Mouse (Mus musculus) liver, embryonic 14.5 days (tissue): ENCODE results near the gene Pdia4. TPM values are rescaled to one million over a fixed set of nuclear protein-coding genes. Genes with fewer than 3 reads are reported as not detected.

Experiments used
- ATAC-seq: fragments of 200-750 bp; cut with Nextera tagmentation; 2 replicates; pipeline ENCODE4 v1.8.0; 2017; ENCODE audit warnings: moderate number of reproducible peaks, mild to moderate bottlenecking, moderate library complexity; ENCODE audit not compliant: insufficient read depth
- DNase-seq, 3 experiments: peaks; one replicate each; pipeline ENCODE4 v3.0.0-alpha.2; 2012 to 2013; ENCODE audit warnings: low read depth in 3 of 3, low spot score in 3 of 3
- H3K27ac ChIP-seq: fragments of 300-500 bp; sonication (generic); 2 replicates; pipeline ENCODE4 v1.5.1; 2014; ENCODE audit warnings: moderate library complexity, mild to moderate bottlenecking, control low read depth, inconsistent platforms
- H3K27me3 ChIP-seq: fragments of 300-500 bp; sonication (generic); 2 replicates; pipeline ENCODE4 v1.6.1; 2014; ENCODE audit warnings: mild to moderate bottlenecking, low read length, moderate library complexity; ENCODE audit not compliant: control insufficient read depth, insufficient read depth
- H3K36me3 ChIP-seq: fragments of 300-500 bp; sonication (generic); replicated peaks from 2 replicates; pipeline ENCODE4 v1.6.1; 2014; ENCODE audit warnings: low read depth; ENCODE audit not compliant: control insufficient read depth, insufficient read depth
- H3K4me1 ChIP-seq, 2 experiments: fragments of 200-500 bp in 1 of 2; fragments of 300-500 bp in 1 of 2; sonication (generic) in 1 of 2; replicated peaks; 2 replicates each; pipeline ENCODE4 v1.6.1; 2012 to 2014; ENCODE audit warnings: antibody characterized with exemption in 1 of 2, inconsistent platforms in 1 of 2, low read length in 1 of 2; ENCODE audit not compliant: control insufficient read depth in 2 of 2, insufficient read depth in 2 of 2
- H3K4me2 ChIP-seq: fragments of 300-500 bp; sonication (generic); 2 replicates; pipeline ENCODE4 v1.6.1; 2014; ENCODE audit warnings: low read depth, mild to moderate bottlenecking, control low read depth, moderate library complexity
- H3K4me3 ChIP-seq, 2 experiments: fragments of 200-500 bp in 1 of 2; fragments of 300-500 bp in 1 of 2; sonication (generic) in 1 of 2; 2 replicates each; pipeline ENCODE4 v1.5.1; 2012 to 2014; ENCODE audit warnings: low read depth in 2 of 2, low read length in 2 of 2, mild to moderate bottlenecking in 2 of 2, control low read depth in 1 of 2, inconsistent platforms in 1 of 2, moderate library complexity in 1 of 2; ENCODE audit not compliant: insufficient read depth in 1 of 2
- H3K9ac ChIP-seq: fragments of 300-500 bp; sonication (generic); replicated peaks from 2 replicates; pipeline ENCODE4 v1.6.1; 2014; ENCODE audit warnings: mild to moderate bottlenecking, control low read depth, moderate library complexity
- H3K9me3 ChIP-seq: fragments of 300-500 bp; sonication (generic); 2 replicates; pipeline ENCODE4 v1.6.1; 2016; ENCODE audit warnings: low read length, mixed read lengths; ENCODE audit not compliant: control insufficient read depth
- CTCF ChIP-seq: IDR thresholded peaks from 2 replicates; pipeline ENCODE4 v1.5.1; 2016; ENCODE audit warnings: antibody characterized with exemption, low read depth, control low read depth
- EP300 ChIP-seq: IDR thresholded peaks from 2 replicates; pipeline ENCODE4 v1.6.1; 2016; ENCODE audit warnings: antibody characterized with exemption, low read depth
- WGBS: fragments of 180-500 bp; shearing (Covaris S2); extraction: QIAGEN DNeasy Blood & Tissue Kit; methylation state at CpG from one replicate; pipeline ENCODE4 v1.1.7; 2014; ENCODE audit not compliant: insufficient replicate concordance; 5-methylcytosine and 5-hydroxymethylcytosine counted together
- polyA plus RNA-seq, 2 experiments: library from polyadenylated mRNA; depleted of rRNA in 1 of 2; stranded (reverse) in 1 of 2; unstranded in 1 of 2; fragments of >200 nt; fragmentation: Nextera tagmentation in 1 of 2; extraction: Ambion mirVana in 1 of 2; gene quantifications; 2 replicates each; pipeline versions ENCODE4 v1.2.1 to v1.2.3; 2012 to 2014

Gene Pdia4
- polyA plus RNA-seq, 2 experiments: 42.4 to 86.1 TPM

DNA sequence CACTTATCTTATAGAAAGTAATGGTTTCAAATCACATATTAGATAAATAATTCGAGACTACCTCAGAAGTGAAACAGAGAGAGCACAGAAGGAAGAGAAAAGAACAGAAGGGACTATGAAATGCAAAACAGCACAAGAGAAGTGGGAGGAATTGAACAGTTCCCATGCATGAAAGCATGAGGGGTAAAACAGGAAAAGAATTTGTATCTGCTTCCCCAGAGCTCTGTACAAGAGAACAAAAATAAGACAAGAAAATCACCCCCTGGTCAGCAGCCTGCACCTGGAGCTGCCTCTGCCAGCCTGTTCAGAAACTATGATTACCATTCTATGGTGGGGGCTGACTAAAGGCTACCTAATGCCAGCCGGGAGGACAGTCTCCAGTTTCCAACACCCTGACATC, 5.8 kb downstream of the Pdia4 start:
- 69% methylated on average over 2 of the region's 2 CpGs for WGBS
- Histone ChIP-seq H3K4me1 (peaks cover 7 to 15% of the 10 kb centered on the region in 2 experiments), H3K9ac (no peak overlapping the region), H3K9me3 (no peaks in the 10 kb centered on the region), H3K36me3 (peaks cover 23% of the 10 kb centered on the region), H3K4me3 (no peak overlapping the region), H3K27me3 (no peaks in the 10 kb centered on the region), H3K4me2 (no peak overlapping the region), H3K27ac (no peak overlapping the region)
- ATAC-seq: no peak
- DNase-seq: no peak
- TF ChIP-seq CTCF (no peak), EP300 (no peak)

DNA sequence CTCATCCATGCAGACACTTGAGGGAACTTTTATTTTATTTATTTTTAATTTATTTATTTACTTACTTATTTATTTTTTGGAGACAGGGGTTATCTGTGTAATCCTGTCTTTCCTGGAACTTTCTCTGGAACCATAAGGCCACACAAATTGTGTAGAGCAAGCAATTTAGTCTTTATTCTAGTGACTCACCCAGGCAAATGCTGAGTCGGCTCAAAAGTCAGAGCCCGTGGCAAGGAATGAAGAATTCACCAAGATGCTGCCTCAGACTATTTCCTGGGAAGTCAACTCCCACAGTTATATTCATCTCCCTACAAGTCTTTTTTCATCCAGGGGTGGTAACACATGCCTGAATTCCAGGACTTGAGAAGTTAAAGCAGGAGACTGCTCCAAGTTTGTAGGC, 7.7 kb downstream of the Pdia4 start:
- Histone ChIP-seq H3K27ac (no peak overlapping the region), H3K4me1 (peaks cover 0 to 6% of the 10 kb centered on the region in 2 experiments; a peak in 2 of 4 replicates), H3K4me2 (no peak overlapping the region), H3K9ac (no peak overlapping the region), H3K27me3 (no peaks in the 10 kb centered on the region), H3K36me3 (peaks cover 23% of the 10 kb centered on the region), H3K9me3 (no peaks in the 10 kb centered on the region), H3K4me3 (no peak overlapping the region)
- no peak for ATAC-seq
- WGBS: 76% methylated on average over 2 of the region's 2 CpGs
- TF ChIP-seq EP300 (no peak), CTCF (no peak)
- no peak for DNase-seq

DNA sequence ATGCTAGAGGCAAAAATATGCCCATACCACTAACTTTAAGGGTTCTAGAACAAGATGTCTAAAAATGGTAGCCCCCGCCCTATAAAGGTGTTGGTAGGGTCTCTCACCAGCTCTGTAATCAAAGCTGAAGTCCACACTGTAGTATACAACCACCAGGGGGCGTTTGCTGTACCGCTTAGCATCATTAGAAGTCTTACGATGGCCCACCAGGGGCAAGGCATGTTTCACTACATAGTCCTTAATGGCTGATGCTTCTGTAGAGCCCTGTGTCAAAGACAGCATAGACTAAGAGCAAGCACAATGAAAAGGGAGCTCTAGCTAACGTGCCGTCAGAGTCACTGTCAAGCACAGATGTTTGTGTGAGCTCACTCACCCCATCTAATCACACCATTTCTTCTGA, 14.2 kb downstream of the Pdia4 start:
- peak; percentile 22; the same call in 1 of the 2 replicates for ATAC-seq
- Histone ChIP-seq H3K9ac (no peak overlapping the region), H3K4me3 (no peak overlapping the region), H3K4me1 (no peaks in the 10 kb centered on the region), H3K4me2 (no peak overlapping the region), H3K27me3 (no peaks in the 10 kb centered on the region), H3K9me3 (no peaks in the 10 kb centered on the region), H3K36me3 (peaks cover 32% of the 10 kb centered on the region), H3K27ac (no peak overlapping the region)
- 42% methylated on average over 6 of the region's 6 CpGs for WGBS
- DNase-seq: peak; percentile 43 to 54 (median 54)
- TF ChIP-seq CTCF (peak; percentile 83), EP300 (no peak)

DNA sequence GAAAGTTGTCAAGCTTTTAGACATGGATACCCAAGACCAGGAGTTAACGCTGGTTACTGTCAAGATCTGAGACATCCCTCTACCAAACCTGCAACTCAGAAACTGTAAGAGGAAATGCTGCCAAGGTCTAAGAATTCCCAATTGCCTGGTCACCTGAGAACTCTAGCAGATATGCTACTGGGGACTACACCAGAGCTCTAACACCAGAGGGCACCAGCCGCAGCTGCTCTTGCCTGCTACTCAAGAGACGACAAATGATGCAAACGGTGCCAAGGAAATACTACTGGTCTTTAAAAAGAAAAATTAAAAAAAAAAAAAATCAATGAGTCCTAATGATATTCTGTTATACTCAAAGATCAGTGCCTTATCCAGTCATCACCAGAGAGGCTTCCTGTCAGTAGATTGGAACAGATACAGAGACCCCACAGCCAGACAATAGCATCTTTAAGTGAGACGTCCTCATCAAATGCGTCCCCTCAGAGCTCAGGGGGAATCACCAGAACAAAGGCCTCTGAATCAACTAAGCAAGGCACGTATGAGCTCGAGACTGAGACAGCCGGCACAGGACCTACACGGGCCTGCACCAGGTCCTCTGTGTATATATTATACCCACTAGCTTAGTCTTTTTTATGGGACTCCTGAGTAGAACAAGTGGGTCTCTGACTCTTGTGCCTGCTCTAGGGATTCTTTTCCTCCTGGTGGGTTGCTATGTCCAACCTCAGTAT, 19.0 kb downstream of the Pdia4 start:
- Histone ChIP-seq H3K9me3 (no peaks in the 10 kb centered on the region), H3K9ac (no peak overlapping the region), H3K4me1 (peaks cover 3 to 4% of the 10 kb centered on the region in 2 experiments; a peak in 3 of 4 replicates), H3K4me2 (no peak overlapping the region), H3K36me3 (peaks cover 12% of the 10 kb centered on the region), H3K4me3 (no peak overlapping the region), H3K27ac (no peak overlapping the region), H3K27me3 (no peaks in the 10 kb centered on the region)
- TF ChIP-seq CTCF: peak; percentile 40
- TF ChIP-seq EP300: no peak
- DNase-seq (no peak), ATAC-seq (no peak)
- 73% methylated on average over 10 of the region's 10 CpGs for WGBS

DNA sequence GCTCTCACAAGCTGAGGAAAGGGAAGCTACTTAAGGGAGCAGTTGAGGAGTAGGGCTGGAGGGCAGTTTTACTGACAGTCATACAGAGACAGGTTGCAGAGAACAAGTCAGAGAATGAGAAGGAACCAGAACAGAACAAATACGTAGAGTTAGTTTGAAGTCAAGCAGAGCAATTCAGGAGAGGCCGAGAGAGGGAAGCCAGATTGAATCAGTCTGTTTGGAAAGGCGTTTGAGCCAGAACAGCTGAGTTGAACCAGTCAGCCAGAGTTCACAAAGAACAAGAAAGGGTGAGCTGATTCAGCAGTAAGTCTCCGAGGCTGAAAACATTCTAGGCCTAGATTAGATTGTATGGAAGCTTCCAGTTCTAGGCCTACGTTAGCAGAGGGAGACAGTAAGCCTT, 19.9 kb downstream of the Pdia4 start:
- Histone ChIP-seq H3K36me3 (peaks cover 9% of the 10 kb centered on the region), H3K4me3 (no peak overlapping the region), H3K27me3 (no peaks in the 10 kb centered on the region), H3K9me3 (no peaks in the 10 kb centered on the region), H3K9ac (no peak overlapping the region), H3K4me2 (no peak overlapping the region), H3K27ac (no peak overlapping the region), H3K4me1 (peaks cover 5 to 9% of the 10 kb centered on the region in 2 experiments)
- ATAC-seq (no peak), DNase-seq (no peak)
- TF ChIP-seq EP300 (no peak), CTCF (no peak)
- 60% methylated on average over 5 of the region's 5 CpGs for WGBS
